Mouse (Mus musculus): ENCODE measurements around the gene Tead1.

- TF ChIP-seq CTCF (IDR thresholded peaks at IDR 0.05; ENCODE audit: extremely low read depth, insufficient read depth, insufficient read length, insufficient replicate concordance) = no peak
- TF ChIP-seq POLR2A (IDR thresholded peaks at IDR 0.05; ENCODE audit: low read depth, low read length) = no peak
These were observed 94.5 kb downstream of the Tead1 start for GRCm38 (mm10) chr7:112773601-112774000.
